Mouse (Mus musculus) CD4-positive, CD25-positive, alpha-beta regulatory T cell (primary cell): ENCODE data around the gene Cfap300. TPM values are rescaled to one million over a fixed set of nuclear protein-coding genes. Genes with fewer than 3 reads are reported as not detected.

Experiments used
- polyA plus RNA-seq: library from polyadenylated mRNA; unstranded; fragments of 100-300 nt; shearing (Covaris generic); gene quantifications from one replicate; pipeline ENCODE4 v1.2.1, GENCODE M21; 2017

Gene Cfap300
- 0.51 TPM for polyA plus RNA-seq

DNA sequence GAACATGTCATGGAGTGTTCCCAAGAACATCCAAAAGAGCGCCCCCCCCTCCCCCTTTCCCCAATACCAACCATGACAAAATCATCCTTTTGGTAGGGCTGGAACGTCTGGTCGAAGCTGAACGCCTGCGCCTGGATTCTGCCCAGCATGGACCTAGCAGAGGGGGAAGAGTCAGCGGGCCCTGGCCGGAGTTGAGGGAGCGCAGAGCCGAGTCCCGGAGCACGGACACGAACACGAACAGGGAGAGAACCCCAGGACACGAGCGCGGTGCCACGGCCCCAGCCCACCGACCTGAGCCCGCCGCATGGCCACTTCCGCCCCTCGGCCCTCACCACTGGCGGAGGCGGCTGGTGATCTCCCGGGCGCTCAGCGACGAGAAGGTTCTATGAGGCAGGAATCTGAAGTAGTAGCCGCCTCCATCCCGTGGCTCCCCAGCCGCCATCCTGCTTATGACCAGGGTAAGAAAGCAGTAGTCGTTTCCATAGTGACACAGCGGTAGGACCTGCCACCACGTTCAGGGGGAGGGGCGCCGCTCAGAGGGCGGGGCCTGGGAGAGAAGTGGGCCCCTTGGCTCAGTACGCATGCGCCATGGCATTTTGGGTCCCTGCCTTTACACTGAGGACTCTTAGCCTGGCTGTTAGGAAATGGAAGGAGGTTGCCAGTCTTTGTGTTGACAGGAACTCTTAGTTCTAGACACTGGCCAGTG, at the start of gene Cfap300:
Gene Cfap300, minus strand, starts transcription at position 486 of the 706 bp plus-strand sequence.

GRCm38 (mm10) chr9:8004370-8004991, 38.1 kb downstream of the Cfap300 start, which contains the start of gene Yap1:
Gene Yap1 (minus strand): TSS chr9:8004596.

Other genes starting within 250 kb of the Cfap300 start
- 101 TPM for gene Birc2, start 205.8 kb downstream of the Cfap300 start, polyA plus RNA-seq
- 140 TPM for gene Birc3, start 169.6 kb downstream of the Cfap300 start, polyA plus RNA-seq
- not detected for gene Yap1, start 38.2 kb downstream of the Cfap300 start, polyA plus RNA-seq
- gene Cep126, start 91.5 kb upstream of the Cfap300 start, polyA plus RNA-seq: not detected